Mouse (Mus musculus) neural tube, embryonic 11.5 days (tissue): ENCODE results near the gene Dtd1. TPM values are rescaled to one million over a fixed set of nuclear protein-coding genes. Genes with fewer than 3 reads are reported as not detected.

Experiments used
- ATAC-seq: fragments of 200-750 bp; cut with Nextera tagmentation; 2 replicates; pipeline ENCODE4 v1.8.0; 2017; ENCODE audit warnings: moderate number of reproducible peaks, mild to moderate bottlenecking, moderate TSS enrichment, moderate library complexity; ENCODE audit not compliant: insufficient read depth, low FRiP score, low TSS enrichment
- DNase-seq: peaks from one replicate; pipeline ENCODE4 v3.0.0-alpha.2; 2015; ENCODE audit warnings: low spot score
- H3K27ac ChIP-seq: fragments of 300-500 bp; sonication (generic); 2 replicates; pipeline ENCODE4 v1.5.1; 2014; ENCODE audit warnings: low read depth, mild to moderate bottlenecking, low read length
- H3K27me3 ChIP-seq: fragments of 300-500 bp; sonication (generic); 2 replicates; pipeline ENCODE4 v1.6.1; 2014; ENCODE audit warnings: mild to moderate bottlenecking, low read length, mixed read lengths; ENCODE audit not compliant: control insufficient read depth, insufficient read depth
- H3K36me3 ChIP-seq: fragments of 300-500 bp; sonication (generic); 2 replicates; pipeline ENCODE4 v1.6.1; 2014; ENCODE audit warnings: mild to moderate bottlenecking, low read length, moderate library complexity, mixed read lengths; ENCODE audit not compliant: control insufficient read depth, insufficient read depth
- H3K4me1 ChIP-seq: fragments of 300-500 bp; sonication (generic); 2 replicates; pipeline ENCODE4 v1.6.1; 2014; ENCODE audit warnings: low read length, mixed read lengths; ENCODE audit not compliant: control insufficient read depth, insufficient read depth
- H3K4me2 ChIP-seq: fragments of 300-500 bp; sonication (generic); 2 replicates; pipeline ENCODE4 v1.6.1; 2014; ENCODE audit warnings: low read depth, mild to moderate bottlenecking, moderate library complexity
- H3K4me3 ChIP-seq: fragments of 300-500 bp; sonication (generic); 2 replicates; pipeline ENCODE4 v1.5.1; 2014; ENCODE audit warnings: low read depth, low read length
- H3K9ac ChIP-seq: fragments of 300-500 bp; sonication (generic); 2 replicates; pipeline ENCODE4 v1.6.1; 2014; ENCODE audit warnings: mild to moderate bottlenecking, low read length
- H3K9me3 ChIP-seq: fragments of 300-500 bp; sonication (generic); 2 replicates; pipeline ENCODE4 v1.6.1; 2016; ENCODE audit warnings: low read length; ENCODE audit not compliant: control insufficient read depth
- WGBS: fragments of 180-500 bp; shearing (Covaris S2); extraction: QIAGEN DNeasy Blood & Tissue Kit; methylation state at CpG from one replicate; pipeline ENCODE4 v1.1.7; 2014; 5-methylcytosine and 5-hydroxymethylcytosine counted together
- polyA plus RNA-seq: library from polyadenylated mRNA; unstranded; fragments of >200 nt; fragmentation: Nextera tagmentation; extraction: Ambion mirVana; gene quantifications from 2 replicates; pipeline ENCODE4 v1.2.1, GENCODE M21; 2014

The Dtd1 gene
- polyA plus RNA-seq, 1 experiment from 2014 or later = 35.0 TPM

DNA sequence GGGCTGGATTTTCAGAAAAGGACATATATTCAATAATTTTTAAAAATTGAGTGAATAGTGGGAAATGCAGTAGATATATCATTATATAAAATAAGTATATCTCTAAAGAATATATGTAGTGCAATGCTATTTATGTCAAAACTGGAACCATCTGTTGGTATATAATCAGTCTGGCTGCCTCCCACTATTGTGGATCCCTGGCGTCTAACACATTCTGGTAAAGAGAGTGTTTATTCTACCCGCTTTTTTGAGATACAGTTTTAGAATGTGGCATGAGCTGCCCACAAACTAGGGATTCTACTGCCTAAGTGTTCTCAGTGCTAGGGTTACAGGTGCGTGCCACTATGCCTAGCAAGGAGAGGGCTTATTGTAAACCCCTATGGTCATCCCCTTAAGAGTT is 55.6 kb downstream of the Dtd1 start:
- ATAC-seq (no peak), DNase-seq (no peak)
- H3K4me2 ChIP-seq = no peak overlapping the region
- H3K27me3 ChIP-seq = no peaks in the 10 kb centered on the region
- H3K36me3 ChIP-seq = no peaks in the 10 kb centered on the region
- WGBS = 88% methylated on average over 3 of the region's 3 CpGs
- H3K9ac ChIP-seq = no peak overlapping the region
- no peaks in the 10 kb centered on the region for H3K4me1 ChIP-seq
- no peak overlapping the region for H3K4me3 ChIP-seq
- no peaks in the 10 kb centered on the region for H3K9me3 ChIP-seq
- H3K27ac ChIP-seq = no peak overlapping the region

DNA sequence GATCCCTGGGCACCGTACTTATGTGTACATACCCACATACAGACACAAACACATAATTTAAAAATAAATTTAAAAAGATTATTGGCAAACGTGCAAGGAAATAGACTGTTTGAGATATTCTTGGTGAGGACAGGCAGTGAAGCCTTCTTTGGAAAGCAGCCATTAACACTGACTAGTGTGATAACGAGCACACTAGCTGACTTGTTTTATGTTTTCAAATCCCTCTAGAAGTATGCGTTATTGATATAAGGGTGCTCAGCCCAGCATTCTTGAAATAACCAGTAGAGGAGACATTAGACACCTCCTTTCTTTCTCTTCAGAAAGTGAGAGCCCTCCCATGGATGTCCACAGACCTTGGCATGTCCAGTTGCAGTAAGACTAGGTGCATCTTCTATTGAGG is 68.8 kb downstream of the Dtd1 start:
- Histone ChIP-seq H3K27ac (no peak overlapping the region), H3K36me3 (no peaks in the 10 kb centered on the region), H3K4me1 (no peaks in the 10 kb centered on the region), H3K9me3 (no peaks in the 10 kb centered on the region), H3K4me3 (no peak overlapping the region), H3K4me2 (no peak overlapping the region), H3K9ac (no peak overlapping the region), H3K27me3 (no peaks in the 10 kb centered on the region)
- 99% methylated on average over 4 of the region's 4 CpGs for WGBS
- DNase-seq (no peak), ATAC-seq (no peak)

GRCm38 (mm10) chr2:144670289-144670930 is 70.7 kb downstream of the Dtd1 start:
- no peak for ATAC-seq
- WGBS = 94% methylated on average over 5 of the region's 5 CpGs

GRCm38 (mm10) chr2:144672397-144672796 is 72.7 kb downstream of the Dtd1 start:
- H3K27me3 ChIP-seq = no peaks in the 10 kb centered on the region
- H3K4me1 ChIP-seq = peaks cover 3% of the 10 kb centered on the region
- H3K9me3 ChIP-seq = no peaks in the 10 kb centered on the region
- H3K4me3 ChIP-seq = no peak overlapping the region
- H3K9ac ChIP-seq = no peak overlapping the region
- H3K27ac ChIP-seq = no peak overlapping the region
- ATAC-seq = no peak
- DNase-seq = no peak
- H3K36me3 ChIP-seq = no peaks in the 10 kb centered on the region
- H3K4me2 ChIP-seq = no peak overlapping the region
- WGBS = 89% methylated on average over 5 of the region's 5 CpGs

More at GRCm38 (mm10) chr2:144670289-144670930, 70.7 kb downstream of the Dtd1 start:
- no peak overlapping the region for H3K9ac ChIP-seq
- H3K36me3 ChIP-seq = no peaks in the 10 kb centered on the region
- DNase-seq = no peak
- H3K27me3 ChIP-seq = no peaks in the 10 kb centered on the region
- no peaks in the 10 kb centered on the region for H3K4me1 ChIP-seq
- no peak overlapping the region for H3K4me3 ChIP-seq
- H3K27ac ChIP-seq = no peak overlapping the region
- no peak overlapping the region for H3K4me2 ChIP-seq
- H3K9me3 ChIP-seq = no peaks in the 10 kb centered on the region

DNA sequence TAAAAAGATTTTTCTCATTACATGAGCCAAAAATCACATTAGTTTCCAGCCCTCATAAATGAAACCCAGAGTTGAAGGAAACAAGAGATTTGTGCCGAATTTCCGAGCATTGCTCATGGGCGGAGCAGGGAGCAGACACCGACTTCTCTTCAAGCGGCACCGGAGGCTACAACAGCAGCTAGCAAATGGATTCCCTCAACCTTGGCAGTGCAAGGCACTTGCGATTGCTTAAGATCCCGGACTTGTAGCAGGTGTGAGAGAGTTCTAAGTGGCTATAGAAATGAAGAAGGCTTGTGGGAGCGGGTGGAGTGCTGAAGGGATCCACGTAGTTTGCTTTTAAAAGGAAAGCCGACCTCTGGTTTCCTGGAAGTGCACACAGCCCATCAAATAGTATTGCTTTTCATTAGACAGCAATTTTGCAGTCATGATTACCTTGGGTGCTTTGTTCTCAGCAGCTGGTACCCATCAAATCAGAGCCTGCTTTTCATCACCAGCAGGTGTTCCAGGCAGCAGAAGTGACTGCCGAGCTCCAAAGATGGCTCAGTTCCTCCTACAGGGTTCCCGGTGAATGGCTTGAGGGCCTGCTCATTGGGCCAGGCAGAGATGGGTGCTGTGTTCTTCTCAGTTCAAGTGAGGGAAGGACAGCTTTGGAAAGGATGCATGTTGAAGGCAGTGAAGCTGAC is 77.0 kb downstream of the Dtd1 start:
- WGBS = 61% methylated on average over 13 of the region's 13 CpGs
- H3K9ac ChIP-seq = no peak overlapping the region
- no peak for DNase-seq
- no peaks in the 10 kb centered on the region for H3K9me3 ChIP-seq
- no peaks in the 10 kb centered on the region for H3K27me3 ChIP-seq
- no peak overlapping the region for H3K27ac ChIP-seq
- H3K4me2 ChIP-seq = no peak overlapping the region
- no peaks in the 10 kb centered on the region for H3K36me3 ChIP-seq
- no peak overlapping the region for H3K4me3 ChIP-seq
- ATAC-seq = no peak
- H3K4me1 ChIP-seq = peaks cover 3% of the 10 kb centered on the region

GRCm38 (mm10) chr2:144677229-144677571 is 77.5 kb downstream of the Dtd1 start:
- Histone ChIP-seq H3K4me1 (peaks cover 3% of the 10 kb centered on the region), H3K9me3 (no peaks in the 10 kb centered on the region), H3K36me3 (no peaks in the 10 kb centered on the region), H3K4me3 (no peak overlapping the region), H3K27ac (no peak overlapping the region), H3K27me3 (no peaks in the 10 kb centered on the region), H3K9ac (no peak overlapping the region), H3K4me2 (no peak overlapping the region)
- ATAC-seq (no peak), DNase-seq (no peak)
- WGBS = 58% methylated on average over 2 of the region's 2 CpGs

- Histone ChIP-seq H3K27me3 (no peaks in the 10 kb centered on the region), H3K4me3 (no peak overlapping the region), H3K4me1 (peaks cover 3% of the 10 kb centered on the region), H3K9ac (no peak overlapping the region), H3K36me3 (no peaks in the 10 kb centered on the region), H3K9me3 (no peaks in the 10 kb centered on the region), H3K27ac (no peak overlapping the region), H3K4me2 (no peak overlapping the region)
- DNase-seq (no peak), ATAC-seq (no peak)
- WGBS = 81% methylated on average over 6 of the region's 6 CpGs
These were observed 79.1 kb downstream of the Dtd1 start for GRCm38 (mm10) chr2:144678779-144679178.

DNA sequence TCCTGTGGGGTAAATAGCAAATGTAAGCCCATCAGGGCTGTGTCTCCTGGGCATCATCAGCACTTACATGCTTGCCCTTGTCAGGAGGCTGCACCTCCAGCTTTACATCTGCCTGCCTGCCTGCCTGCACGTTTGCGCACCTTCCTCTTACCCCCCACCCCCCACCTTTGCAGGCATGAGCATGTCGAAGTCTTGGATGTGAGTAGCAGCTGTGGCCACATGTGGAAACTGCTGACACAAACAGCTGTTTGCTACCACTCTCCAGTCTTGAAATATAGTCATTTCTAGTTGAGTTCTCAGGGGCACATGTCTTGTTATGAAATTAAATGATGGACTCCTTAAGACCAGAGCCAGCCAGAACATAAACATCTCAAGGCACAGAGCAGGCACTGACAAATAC is 79.7 kb downstream of the Dtd1 start:
- no peak for ATAC-seq
- DNase-seq = peak; percentile 22
- H3K27ac ChIP-seq = no peak overlapping the region
- H3K27me3 ChIP-seq = no peaks in the 10 kb centered on the region
- no peak overlapping the region for H3K4me2 ChIP-seq
- peaks cover 3% of the 10 kb centered on the region for H3K4me1 ChIP-seq
- no peak overlapping the region for H3K4me3 ChIP-seq
- 63% methylated on average over 3 of the region's 3 CpGs for WGBS
- no peak overlapping the region for H3K9ac ChIP-seq
- no peaks in the 10 kb centered on the region for H3K9me3 ChIP-seq
- H3K36me3 ChIP-seq = no peaks in the 10 kb centered on the region

- Histone ChIP-seq H3K36me3 (no peaks in the 10 kb centered on the region), H3K4me3 (no peak overlapping the region), H3K4me2 (no peak overlapping the region), H3K4me1 (no peaks in the 10 kb centered on the region), H3K9ac (no peak overlapping the region), H3K27ac (no peak overlapping the region), H3K9me3 (no peaks in the 10 kb centered on the region), H3K27me3 (no peaks in the 10 kb centered on the region)
- DNase-seq (no peak), ATAC-seq (no peak)
- 83% methylated on average over 8 of the region's 8 CpGs for WGBS
These were observed 92.6 kb downstream of the Dtd1 start for GRCm38 (mm10) chr2:144692219-144692732.
